Mouse (Mus musculus) stomach, postnatal 0 days (tissue): ENCODE results near the gene Cdk19. TPM values are rescaled to one million over a fixed set of nuclear protein-coding genes. Genes with fewer than 3 reads are reported as not detected.
"Not testable (repeated sequence)": the region's sequence is repeated elsewhere in the genome, so short reads cannot be mapped to it uniquely, and the experiment has no call there.

ENCODE experiments used
- ATAC-seq: fragments of 200-750 bp; cut with Nextera tagmentation; 2 replicates; pipeline ENCODE4 v1.8.0; 2017; ENCODE audit not compliant: low FRiP score, low TSS enrichment
- DNase-seq: peaks from one replicate; pipeline ENCODE4 v3.0.0-alpha.2; 2016; ENCODE audit warnings: low spot score
- H3K27ac ChIP-seq: fragments of 300-500 bp; sonication (generic); replicated peaks from 2 replicates; pipeline ENCODE4 v1.5.1; 2014; ENCODE audit warnings: mild to moderate bottlenecking, control low read depth
- H3K27me3 ChIP-seq: fragments of 300-500 bp; sonication (generic); 2 replicates; pipeline ENCODE4 v1.6.1; 2014; ENCODE audit warnings: low read length; ENCODE audit not compliant: control insufficient read depth, insufficient read depth
- H3K36me3 ChIP-seq: fragments of 300-500 bp; sonication (generic); 2 replicates; pipeline ENCODE4 v1.6.1; 2014; ENCODE audit warnings: low read length, mixed read lengths; ENCODE audit not compliant: control insufficient read depth, insufficient read depth
- H3K4me1 ChIP-seq: fragments of 300-500 bp; sonication (generic); replicated peaks from 2 replicates; pipeline ENCODE4 v1.6.1; 2014; ENCODE audit warnings: antibody characterized with exemption; ENCODE audit not compliant: control insufficient read depth, insufficient read depth
- H3K4me2 ChIP-seq: fragments of 300-500 bp; sonication (generic); replicated peaks from 2 replicates; pipeline ENCODE4 v1.6.1; 2014; ENCODE audit warnings: low read depth, mild to moderate bottlenecking, control low read depth, moderate library complexity
- H3K4me3 ChIP-seq: fragments of 300-500 bp; sonication (generic); 2 replicates; pipeline ENCODE4 v1.5.1; 2014; ENCODE audit warnings: low read depth, low read length, control low read depth
- H3K9ac ChIP-seq: fragments of 300-500 bp; sonication (generic); 2 replicates; pipeline ENCODE4 v1.6.1; 2014; ENCODE audit warnings: mild to moderate bottlenecking, low read length, control low read depth, mixed read lengths
- H3K9me3 ChIP-seq: fragments of 300-500 bp; sonication (generic); 2 replicates; pipeline ENCODE4 v1.6.1; 2016; ENCODE audit warnings: low read length; ENCODE audit not compliant: control insufficient read depth
- CTCF ChIP-seq: IDR thresholded peaks from 2 replicates; pipeline ENCODE4 v1.5.1; 2016; ENCODE audit warnings: antibody characterized with exemption, low read depth, mild to moderate bottlenecking, moderate library complexity
- EP300 ChIP-seq: optimal IDR thresholded peaks from 2 replicates; pipeline ENCODE3; 2016; ENCODE audit warnings: antibody characterized with exemption
- WGBS: fragments of 180-500 bp; shearing (Covaris S2); extraction: QIAGEN DNeasy Blood & Tissue Kit; methylation state at CpG from one replicate; pipeline ENCODE4 v1.1.7; 2014; 5-methylcytosine and 5-hydroxymethylcytosine counted together
- polyA plus RNA-seq: library from polyadenylated mRNA; unstranded; fragments of >200 nt; fragmentation: Nextera tagmentation; extraction: Ambion mirVana; gene quantifications from 2 replicates; pipeline ENCODE4 v1.2.1, GENCODE M21; 2015

Cdk19 gene
- polyA plus RNA-seq, 1 experiment from 2014 or later, result 4.4 TPM

GRCm38 (mm10) chr10:40527573-40527972, 188.2 kb downstream of the Cdk19 start:
- 36% methylated on average over 8 of the region's 8 CpGs for WGBS
- ATAC-seq, result no peak
- TF ChIP-seq CTCF (no peak), EP300 (no peak)

GRCm38 (mm10) chr10:40528668-40529067, 189.3 kb downstream of the Cdk19 start:
- Histone ChIP-seq H3K9me3 (no peaks in the 10 kb centered on the region), H3K36me3 (no peaks in the 10 kb centered on the region), H3K27me3 (no peaks in the 10 kb centered on the region), H3K4me3 (no peak overlapping the region), H3K9ac (no peak overlapping the region), H3K4me2 (no peak overlapping the region), H3K27ac (no peak overlapping the region), H3K4me1 (no peaks in the 10 kb centered on the region)
- DNase-seq (peak; percentile 11), ATAC-seq (no peak)
- WGBS, result 76% methylated on average over 8 of the region's 10 CpGs
- no peak for TF ChIP-seq EP300
- TF ChIP-seq CTCF, result no peak

More at GRCm38 (mm10) chr10:40527573-40527972, 188.2 kb downstream of the Cdk19 start:
- Histone ChIP-seq H3K4me2 (no peak overlapping the region), H3K27me3 (no peaks in the 10 kb centered on the region), H3K27ac (no peak overlapping the region), H3K9ac (no peak overlapping the region), H3K9me3 (no peaks in the 10 kb centered on the region), H3K4me3 (no peak overlapping the region), H3K36me3 (no peaks in the 10 kb centered on the region), H3K4me1 (no peaks in the 10 kb centered on the region)
- DNase-seq, result peak; percentile 10

- H3K9ac ChIP-seq, result no peak overlapping the region
- no peak overlapping the region for H3K27ac ChIP-seq
- DNase-seq (peak; percentile 60), ATAC-seq (no peak)
- no peak overlapping the region for H3K4me3 ChIP-seq
- H3K4me2 ChIP-seq, result no peak overlapping the region
- WGBS, result 68% methylated on average over 6 of the region's 6 CpGs
- H3K9me3 ChIP-seq, result no peaks in the 10 kb centered on the region
- no peaks in the 10 kb centered on the region for H3K36me3 ChIP-seq
- TF ChIP-seq EP300 (no peak), CTCF (peak; percentile 78)
- no peaks in the 10 kb centered on the region for H3K27me3 ChIP-seq
- no peaks in the 10 kb centered on the region for H3K4me1 ChIP-seq
Observed at GRCm38 (mm10) chr10:40529617-40530016, 190.3 kb downstream of the Cdk19 start.

GRCm38 (mm10) chr10:40530661-40531060, 191.3 kb downstream of the Cdk19 start:
- H3K36me3 ChIP-seq, result no peaks in the 10 kb centered on the region
- 58% methylated on average over 3 of the region's 3 CpGs for WGBS
- ATAC-seq (no peak), DNase-seq (no peak)
- H3K4me2 ChIP-seq, result no peak overlapping the region
- H3K27me3 ChIP-seq, result no peaks in the 10 kb centered on the region
- no peaks in the 10 kb centered on the region for H3K4me1 ChIP-seq
- TF ChIP-seq CTCF (no peak), EP300 (no peak)
- no peaks in the 10 kb centered on the region for H3K9me3 ChIP-seq
- H3K4me3 ChIP-seq, result no peak overlapping the region
- H3K27ac ChIP-seq, result no peak overlapping the region
- H3K9ac ChIP-seq, result no peak overlapping the region

- 91% methylated on average over 4 of the region's 4 CpGs for WGBS
- not testable (repeated sequence) for H3K36me3 ChIP-seq, DNase-seq, H3K4me1 ChIP-seq, H3K9ac ChIP-seq, H3K4me3 ChIP-seq, H3K9me3 ChIP-seq, H3K4me2 ChIP-seq, H3K27ac ChIP-seq, H3K27me3 ChIP-seq, ATAC-seq
Observed at GRCm38 (mm10) chr10:40532586-40532985, 193.2 kb downstream of the Cdk19 start.

Other genes with a start within 250 kb of the Cdk19 start
- 2.5 and 2.6 TPM in 2 replicates for gene Slc16a10, start 197.3 kb upstream of the Cdk19 start, polyA plus RNA-seq
- 31.5 and 33.6 TPM in 2 replicates for gene Rpf2, start 92.5 kb upstream of the Cdk19 start, polyA plus RNA-seq
- 54.6 and 54.9 TPM in 2 replicates for gene Gtf3c6, start 81.5 kb upstream of the Cdk19 start, polyA plus RNA-seq
- 46.9 and 48.0 TPM in 2 replicates for gene Amd1, start 37.4 kb upstream of the Cdk19 start, polyA plus RNA-seq
- 0.04 TPM in 1 of 2 replicates, not detected in the other for gene Slc22a16, start 230.8 kb downstream of the Cdk19 start, polyA plus RNA-seq